Mouse (Mus musculus) gastrocnemius, postnatal 25 days (tissue): ENCODE measurements around the gene Mns1. TPM values are rescaled to one million over a fixed set of nuclear protein-coding genes. Genes with fewer than 3 reads are reported as not detected.
A peak's percentile ranks its signal among the peaks of the same experiment; 100 is the strongest.
"Not testable (repeated sequence)": the region's sequence is repeated elsewhere in the genome, so short reads cannot be mapped to it uniquely, and the experiment has no call there.

Source experiments
- DNase-seq: peaks from one replicate; pipeline ENCODE4 v3.0.0; 2022
- total RNA-seq, 2 experiments: library from RNA; stranded (reverse); gene quantifications; 1 replicate in 1 of 2; 2 replicates in 1 of 2; pipeline ENCODE4 v1.2.3; 2021

The Mns1 gene
- total RNA-seq, 2 experiments from 2014 or later: 0.10 to 0.21 TPM

DNA sequence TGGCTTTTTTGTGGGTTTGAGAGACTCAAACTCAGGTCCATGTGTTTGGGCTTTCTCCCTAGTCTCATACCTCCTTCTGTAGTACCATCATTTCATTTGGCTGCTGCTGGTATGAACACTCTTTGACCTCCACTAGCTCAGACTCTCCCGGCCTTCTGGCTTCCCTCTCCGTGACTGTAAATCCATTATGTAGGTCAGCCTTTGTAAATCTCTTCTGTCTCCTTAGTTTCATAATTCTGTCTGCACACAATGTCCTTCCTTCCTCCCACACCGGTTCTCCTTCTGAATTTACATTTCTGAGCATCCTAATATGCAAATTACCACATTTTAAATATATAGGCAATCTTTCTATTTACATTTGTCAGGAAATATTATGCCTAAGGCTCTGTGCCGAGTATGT is 9.9 kb upstream of the Mns1 start:
- DNase-seq: no peak

DNA sequence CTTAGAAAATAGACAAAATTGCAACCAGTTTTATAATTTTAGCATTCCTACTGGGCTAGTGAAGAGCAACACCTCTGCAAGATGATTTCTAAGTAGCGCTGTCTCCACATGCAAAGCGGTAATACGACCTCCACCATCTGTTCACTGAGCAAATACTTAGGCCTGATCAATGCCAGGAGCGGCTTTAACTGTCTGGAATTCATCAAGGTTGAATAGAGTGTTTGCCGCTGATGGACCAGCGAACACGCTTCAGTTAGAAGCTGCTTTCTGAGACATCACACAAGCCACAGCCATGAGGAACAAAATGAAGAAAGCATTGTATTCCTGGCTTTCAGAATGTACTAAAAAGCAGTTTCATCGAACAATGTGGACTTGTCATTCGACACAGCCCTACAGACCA is 2.9 kb upstream of the Mns1 start:
- no peak for DNase-seq

DNA sequence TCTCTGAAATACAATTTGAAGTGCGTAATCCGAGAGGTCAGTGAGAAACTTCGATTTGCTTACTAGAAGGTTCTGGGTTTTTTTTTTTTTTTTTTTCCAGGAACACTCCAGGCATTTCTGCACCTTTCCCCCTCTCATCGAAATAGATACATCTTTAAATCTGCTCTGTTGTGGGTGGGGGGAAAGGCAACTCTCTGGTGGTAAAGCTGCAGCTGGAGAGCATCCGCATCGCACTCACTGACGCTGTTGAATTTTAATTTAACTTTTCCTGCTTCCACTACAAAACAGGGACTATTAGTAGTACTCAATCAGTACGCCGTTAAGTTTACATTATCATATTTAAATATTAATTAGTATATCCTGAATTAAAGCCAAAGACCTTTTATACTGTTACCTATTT is 938 bp downstream of the Mns1 start:
- DNase-seq: no peak

DNA sequence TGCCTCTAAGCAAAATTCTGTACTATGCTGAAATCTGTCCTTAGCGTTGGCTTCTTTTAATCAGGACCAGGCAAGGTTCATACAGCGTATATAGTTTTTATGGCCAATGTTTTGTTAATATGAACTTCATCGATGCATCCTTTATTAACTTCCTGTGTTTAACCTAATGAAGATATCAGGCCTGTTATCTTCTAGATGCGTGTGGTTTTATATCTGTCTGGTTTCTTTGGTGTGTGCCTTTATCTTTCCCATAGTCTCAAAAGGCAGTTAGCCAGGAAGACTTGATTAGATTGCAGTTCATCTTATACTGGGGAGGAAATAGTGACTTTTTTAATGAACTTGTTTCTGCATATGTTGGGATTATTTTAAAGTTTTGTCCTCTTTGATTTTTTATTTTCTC is 2.5 kb downstream of the Mns1 start:
- no peak for DNase-seq

GRCm38 (mm10) chr9:72440948-72441926 is 3.4 kb downstream of the Mns1 start:
- DNase-seq: no peak

DNA sequence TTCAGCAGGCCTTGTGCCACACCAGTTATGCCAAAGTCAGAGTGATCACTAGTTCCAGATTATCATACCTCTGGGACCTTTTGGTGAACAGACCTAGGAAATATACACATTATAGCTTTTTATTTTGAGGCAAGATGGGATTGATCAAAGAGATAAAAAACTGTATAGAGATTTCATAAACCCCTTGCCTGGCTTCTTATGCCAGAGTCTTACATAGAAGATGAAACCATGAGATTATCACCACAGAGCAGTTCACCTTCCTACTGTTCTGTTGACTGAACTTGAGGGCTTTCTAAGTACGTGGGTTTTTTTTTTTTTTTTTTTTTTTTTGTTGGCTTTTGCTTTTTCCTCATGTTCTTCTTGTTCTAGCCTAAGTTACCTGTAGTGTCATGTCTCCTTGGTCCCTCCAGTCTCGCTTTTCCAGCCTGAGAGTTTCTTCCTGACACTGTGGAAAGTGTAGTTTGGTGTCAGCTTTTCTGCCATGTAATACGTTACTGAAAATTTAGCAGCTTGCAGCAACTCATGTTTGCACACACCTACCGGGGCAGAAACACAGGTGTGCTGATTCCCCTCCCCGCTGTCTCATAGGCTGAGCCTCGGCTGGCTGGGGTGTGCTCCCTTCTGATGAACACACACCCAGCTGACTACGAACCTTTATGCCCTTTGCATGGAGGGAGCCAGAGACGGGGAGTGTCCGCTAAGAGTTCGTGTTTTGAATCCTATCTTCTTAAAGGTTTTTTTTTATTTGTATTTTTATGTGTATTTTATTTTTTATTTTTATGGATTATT is 4.3 kb downstream of the Mns1 start:
- DNase-seq: no peak

GRCm38 (mm10) chr9:72448026-72448425 is 10.2 kb downstream of the Mns1 start:
- DNase-seq: peak; percentile 28

DNA sequence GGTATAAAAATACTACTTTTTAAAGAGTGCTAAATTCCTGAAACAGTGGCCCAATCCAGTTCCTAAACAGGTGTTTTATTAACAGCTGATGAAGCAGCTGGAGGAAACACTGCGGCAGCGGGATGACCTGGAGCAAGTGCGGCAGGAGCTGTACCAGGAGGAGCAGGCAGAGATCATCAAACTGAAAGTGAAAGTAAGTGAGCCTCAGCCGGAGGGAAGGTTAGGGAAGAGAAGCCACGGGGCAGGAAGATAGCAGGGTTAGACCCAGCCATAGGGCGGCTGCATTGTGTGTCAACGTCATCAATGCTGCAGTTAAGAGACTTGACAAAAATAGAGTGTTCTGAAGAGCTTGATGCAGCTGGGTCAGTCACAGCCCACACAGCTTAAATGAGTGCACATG is 11.6 kb downstream of the Mns1 start:
- DNase-seq: peak; percentile 15

GRCm38 (mm10) chr9:72449841-72450240 is 12.0 kb downstream of the Mns1 start:
- DNase-seq: no peak

- DNase-seq: no peak
Measured at GRCm38 (mm10) chr9:72450363-72450762, 12.6 kb downstream of the Mns1 start.

GRCm38 (mm10) chr9:72451111-72451510 is 13.3 kb downstream of the Mns1 start:
- no peak for DNase-seq

DNA sequence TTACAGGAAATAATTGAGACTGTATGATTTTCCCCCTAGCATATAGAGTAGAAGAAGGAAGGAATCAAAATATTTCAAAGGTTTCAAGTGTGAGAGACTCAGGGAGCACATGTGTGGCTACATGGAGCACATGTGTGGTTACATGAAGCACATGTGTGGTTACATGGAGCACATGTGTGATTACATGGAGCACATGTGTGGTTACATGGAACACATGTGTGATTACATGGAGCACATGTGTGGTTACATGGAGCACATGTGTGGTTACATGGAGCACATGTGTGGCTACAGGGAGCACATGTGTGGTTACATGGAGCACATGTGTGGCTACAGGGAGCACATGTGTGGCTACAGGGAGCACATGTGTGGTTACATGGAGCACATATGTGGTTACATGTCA is 16.5 kb downstream of the Mns1 start:
- not testable (repeated sequence) for DNase-seq

DNA sequence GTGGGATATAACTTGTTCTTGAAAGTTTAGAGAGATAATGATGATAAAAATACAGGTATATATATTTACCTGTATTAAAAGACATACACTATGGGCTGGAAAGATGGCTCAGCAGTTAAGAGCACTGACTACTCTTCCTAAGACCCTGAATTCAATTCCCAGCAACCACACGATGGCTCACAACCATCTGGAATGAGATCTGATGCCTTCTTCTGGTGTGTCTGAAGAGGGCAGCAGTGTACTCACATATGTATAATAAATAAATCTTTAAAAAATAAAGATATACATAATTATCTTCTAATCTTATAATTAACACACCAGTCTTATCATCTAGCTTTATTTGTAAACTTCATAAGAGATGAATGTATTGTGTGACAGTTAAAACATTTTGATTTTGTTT is 18.6 kb downstream of the Mns1 start:
- DNase-seq: no peak

- DNase-seq: no peak
Measured at GRCm38 (mm10) chr9:72458233-72458632, 20.4 kb downstream of the Mns1 start.

GRCm38 (mm10) chr9:72459703-72460102 is 21.9 kb downstream of the Mns1 start:
- no peak for DNase-seq

DNA sequence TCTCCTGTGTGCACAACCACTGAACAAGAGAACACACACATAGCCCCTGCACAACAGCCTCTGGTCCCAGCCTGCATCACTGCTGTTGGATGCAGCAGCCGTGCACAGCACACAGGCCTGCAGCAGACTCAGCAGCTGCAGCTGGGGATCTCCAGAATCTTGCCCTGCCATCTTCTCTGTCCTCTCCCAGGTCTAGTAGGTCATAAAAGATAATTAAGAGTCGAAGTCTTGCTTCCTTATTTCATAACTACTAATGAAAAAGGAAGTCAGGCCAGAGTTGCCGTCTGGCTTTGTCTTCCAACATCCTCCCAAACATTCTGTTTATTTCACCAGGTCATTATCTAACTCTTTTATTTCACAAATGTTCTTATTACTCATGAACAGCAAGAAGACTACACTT is 23.0 kb downstream of the Mns1 start:
- DNase-seq: no peak

DNA sequence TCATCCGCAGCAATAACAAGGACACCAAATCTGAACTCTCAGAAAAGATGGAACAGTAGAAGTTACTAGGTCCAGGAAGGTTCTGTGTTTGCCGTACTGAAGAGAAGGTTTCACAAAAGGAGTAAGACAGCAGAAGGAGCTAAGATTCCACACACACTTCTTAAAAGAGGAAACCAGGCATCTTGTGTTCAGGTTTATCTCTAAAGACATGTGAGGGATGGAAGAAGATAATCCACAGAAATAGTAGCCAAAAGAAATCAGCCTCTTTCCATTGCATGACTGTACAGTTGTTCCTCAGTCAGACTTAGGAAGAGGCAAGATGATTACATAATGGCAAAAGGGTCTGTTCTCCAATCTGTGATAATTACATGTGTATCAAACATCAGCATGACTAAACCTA is 24.6 kb downstream of the Mns1 start:
- no peak for DNase-seq

DNA sequence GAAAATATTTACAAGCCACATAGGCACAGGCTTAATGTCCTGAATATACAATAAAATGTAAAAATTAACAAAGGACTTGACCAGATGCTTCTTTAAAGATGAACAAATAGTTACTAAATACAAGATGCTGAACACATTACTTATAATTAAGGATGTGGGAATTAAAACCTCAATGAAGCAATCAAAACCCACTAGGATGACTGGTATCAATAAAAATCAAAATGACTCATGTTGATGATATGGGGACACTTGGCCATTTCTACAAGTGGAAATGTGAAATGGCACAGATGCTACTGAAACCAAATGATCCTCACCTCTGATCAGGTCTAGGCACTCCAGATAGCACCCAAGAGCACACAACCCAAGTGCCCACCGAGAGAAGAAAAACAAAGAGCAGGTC is 27.0 kb downstream of the Mns1 start:
- no peak for DNase-seq

GRCm38 (mm10) chr9:72465754-72466181 is 28.0 kb downstream of the Mns1 start:
- DNase-seq: no peak

DNA sequence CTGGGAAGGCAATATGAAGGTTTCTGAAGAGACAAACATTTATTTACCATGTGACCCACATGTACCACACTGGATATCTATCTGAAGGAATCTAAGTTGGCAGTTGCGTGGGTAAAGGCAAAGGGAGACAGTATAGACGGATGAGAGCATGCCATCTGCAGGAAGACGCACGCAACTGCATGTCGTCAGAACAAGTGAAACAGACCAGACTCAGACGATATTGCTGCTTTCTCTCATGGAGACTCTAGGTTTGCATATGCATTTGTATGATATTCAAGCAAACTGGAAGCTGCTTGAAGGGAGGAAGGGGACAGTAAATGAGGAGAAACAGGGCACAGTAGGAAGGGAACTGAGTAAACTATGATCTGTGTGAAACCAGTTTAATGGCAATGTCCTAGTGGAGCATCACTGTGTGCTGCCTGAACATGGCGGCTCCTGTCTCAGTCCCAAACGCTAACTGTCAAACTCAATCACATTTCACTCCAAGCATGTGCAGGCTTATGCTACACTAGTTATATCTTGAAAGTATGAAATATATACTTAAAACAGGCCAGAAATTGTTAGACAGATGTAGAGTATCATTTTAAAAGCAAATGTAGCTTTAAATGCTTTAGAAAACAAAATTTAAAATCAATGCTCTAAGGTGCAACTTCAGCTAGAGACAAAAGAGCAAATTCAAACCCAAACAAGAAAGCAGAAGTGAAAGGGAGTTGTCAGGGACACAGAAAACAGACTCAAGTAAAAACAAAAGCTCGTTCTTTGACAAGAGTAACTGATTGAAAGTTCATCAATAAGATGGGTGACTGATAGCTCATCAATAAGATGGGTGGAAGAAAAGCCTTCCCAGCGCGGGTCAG is 30.0 kb downstream of the Mns1 start:
- DNase-seq: no peak

- DNase-seq: no peak
Measured at GRCm38 (mm10) chr9:72468616-72469015, 30.8 kb downstream of the Mns1 start.

GRCm38 (mm10) chr9:72469851-72470250 is 32.0 kb downstream of the Mns1 start:
- peak; percentile 24 for DNase-seq
